Mouse (Mus musculus) kidney, postnatal 14 days (tissue): ENCODE measurements around the gene Tbr1.

Source experiments
- DNase-seq: peaks from one replicate; pipeline ENCODE4 v3.0.0; 2022; ENCODE audit warnings: mixed read lengths

Tbr1 gene

DNA sequence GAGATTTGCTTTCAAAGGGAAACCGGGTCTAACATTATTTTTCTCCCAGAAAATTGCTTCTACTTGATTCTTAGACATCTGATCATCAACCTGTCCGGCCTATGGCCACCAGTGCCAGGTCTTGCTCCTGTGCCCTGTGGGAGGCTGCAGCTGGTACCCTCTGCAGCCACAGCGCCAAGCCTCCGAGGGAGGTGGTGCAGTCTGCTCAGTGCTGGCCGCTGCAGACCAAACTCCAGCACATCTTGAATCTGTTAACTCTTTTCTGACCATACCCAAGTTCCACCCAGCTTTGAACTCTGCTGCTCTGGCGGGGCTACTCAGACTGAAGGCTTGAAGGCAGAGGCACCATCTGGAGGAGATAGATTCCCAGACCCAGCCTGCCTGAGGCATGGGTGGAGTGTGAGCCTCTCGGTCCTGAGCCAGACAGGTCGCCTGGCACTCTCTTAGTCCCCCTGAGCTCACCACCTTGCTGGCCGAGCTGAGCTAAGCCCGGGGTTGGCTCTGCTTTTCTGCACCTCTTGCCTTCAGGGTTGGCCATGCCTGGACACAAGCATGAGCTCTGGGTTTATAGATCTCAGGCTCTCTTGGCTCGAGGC lies at the start of gene Tbr1:
Gene Tbr1 (plus strand): TSS at position 275 of the 596 bp plus-strand sequence.
- no peak for DNase-seq

DNA sequence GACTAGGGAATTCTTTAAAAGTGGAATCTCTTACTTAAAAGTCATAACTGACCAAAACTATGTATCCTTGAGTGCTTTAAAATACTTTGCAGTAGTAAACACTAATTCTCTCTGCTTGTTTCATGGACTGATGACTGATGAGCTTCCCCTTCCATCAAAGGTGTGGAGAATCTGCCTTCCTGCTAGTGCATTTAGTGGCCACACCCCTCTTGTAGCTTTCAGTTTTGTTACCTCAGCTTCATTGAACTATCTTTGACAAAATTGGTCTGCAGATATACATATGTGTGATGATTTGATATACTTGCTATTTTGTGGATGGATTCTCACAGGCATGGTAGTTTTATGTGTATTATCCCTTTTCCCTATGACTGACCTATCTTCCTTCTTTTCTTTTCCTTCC lies 47.7 kb upstream of the Tbr1 start:
- no peak for DNase-seq

DNA sequence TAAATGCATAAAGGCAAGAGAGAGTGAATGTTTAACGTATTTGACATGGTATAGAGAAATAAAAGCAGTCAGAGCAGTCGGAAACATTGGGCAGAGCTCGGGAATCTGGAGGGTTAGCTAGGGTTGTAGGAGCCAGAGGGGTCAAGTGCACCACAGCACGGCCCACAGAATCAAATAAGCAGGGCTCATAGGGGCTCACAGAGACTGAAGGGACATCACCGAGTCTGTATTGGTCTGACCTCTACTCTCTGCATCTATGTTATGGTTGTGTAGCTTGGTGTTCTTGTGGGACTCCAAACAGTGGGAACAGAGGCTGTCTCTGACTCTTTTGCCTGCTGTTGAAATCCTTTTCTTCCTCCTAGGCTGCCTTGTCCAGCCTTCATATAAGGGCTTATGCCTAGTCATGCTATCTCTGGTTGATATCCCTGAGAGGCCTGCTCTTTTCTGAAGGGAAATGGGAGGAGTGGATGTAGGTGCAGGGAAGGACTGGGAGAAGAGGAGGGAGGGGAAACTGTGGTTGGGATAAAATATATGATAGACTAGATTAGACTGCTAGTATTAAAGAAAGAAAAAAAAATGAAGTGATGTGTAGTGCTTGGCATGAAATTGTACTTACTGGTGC lies 43.4 kb upstream of the Tbr1 start:
- DNase-seq: no peak

GRCm38 (mm10) chr2:61760044-61760443 lies 42.7 kb upstream of the Tbr1 start:
- DNase-seq: no peak

DNA sequence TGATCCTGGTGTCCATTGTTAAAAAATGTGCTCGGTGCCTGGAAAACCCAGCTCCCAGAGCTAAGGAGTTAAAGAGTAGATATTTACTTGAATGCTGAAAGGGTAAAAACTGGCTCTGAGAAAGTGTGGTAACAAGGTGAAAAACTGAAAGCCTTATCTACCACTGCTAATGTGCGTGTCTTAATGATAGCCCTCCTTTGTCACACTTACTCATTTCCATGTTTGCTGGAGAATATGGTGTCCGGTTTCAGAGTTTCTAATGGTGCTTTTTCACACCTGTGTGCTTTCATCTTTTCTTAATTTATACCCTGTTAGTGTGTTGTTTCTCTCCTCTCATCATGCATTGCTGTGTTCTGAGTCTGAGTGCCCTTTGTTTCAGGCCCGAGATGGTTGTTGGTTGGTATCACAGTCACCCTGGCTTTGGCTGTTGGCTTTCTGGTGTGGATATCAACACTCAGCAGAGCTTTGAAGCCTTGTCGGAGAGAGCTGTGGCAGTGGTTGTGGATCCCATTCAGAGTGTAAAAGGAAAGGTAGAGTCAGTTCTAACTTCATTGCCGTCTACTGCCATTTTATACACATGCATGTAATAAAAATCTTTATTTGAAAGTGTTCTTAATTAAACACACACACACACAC lies 38.1 kb upstream of the Tbr1 start:
- DNase-seq: no peak

GRCm38 (mm10) chr2:61765526-61765925 lies 37.2 kb upstream of the Tbr1 start:
- no peak for DNase-seq

DNA sequence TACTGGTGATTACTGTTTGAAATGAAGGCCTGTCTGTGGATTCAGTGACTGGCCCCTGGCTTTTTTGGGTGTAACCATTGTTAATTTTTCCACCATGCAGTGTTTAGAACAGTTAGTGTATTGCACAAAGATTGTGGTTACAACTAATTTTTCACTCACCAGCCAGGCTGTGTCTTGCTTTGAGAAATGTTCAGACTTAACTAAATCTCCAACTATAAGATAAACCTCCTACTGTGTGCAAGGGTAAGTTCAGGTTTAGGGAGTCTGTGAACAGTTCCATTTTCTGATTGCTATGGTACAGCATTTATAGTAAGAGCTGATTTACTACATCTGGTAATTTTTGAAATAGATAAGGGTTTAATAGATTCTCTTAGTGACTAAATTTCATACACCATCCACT lies 21.9 kb upstream of the Tbr1 start:
- no peak for DNase-seq

GRCm38 (mm10) chr2:61794960-61795359 lies 7.8 kb upstream of the Tbr1 start:
- no peak for DNase-seq

DNA sequence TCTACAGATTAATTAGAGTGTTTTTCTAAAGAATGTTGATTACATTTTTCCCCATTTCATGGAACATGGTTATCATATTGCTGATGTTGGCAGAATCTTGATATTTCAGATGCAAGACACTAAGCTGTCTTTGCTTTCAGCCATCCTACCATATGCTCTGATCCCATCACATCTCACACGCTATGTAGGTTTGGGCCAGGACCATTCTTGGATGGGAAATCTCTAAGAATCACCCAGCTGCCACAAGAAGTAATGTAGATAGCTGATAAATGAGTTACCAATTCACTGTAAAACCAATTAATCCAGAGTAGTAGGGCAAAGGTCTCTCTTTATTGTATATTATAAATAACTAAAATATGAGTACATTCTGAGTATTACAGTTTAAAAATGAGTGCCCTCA lies 4.7 kb upstream of the Tbr1 start:
- DNase-seq: no peak

DNA sequence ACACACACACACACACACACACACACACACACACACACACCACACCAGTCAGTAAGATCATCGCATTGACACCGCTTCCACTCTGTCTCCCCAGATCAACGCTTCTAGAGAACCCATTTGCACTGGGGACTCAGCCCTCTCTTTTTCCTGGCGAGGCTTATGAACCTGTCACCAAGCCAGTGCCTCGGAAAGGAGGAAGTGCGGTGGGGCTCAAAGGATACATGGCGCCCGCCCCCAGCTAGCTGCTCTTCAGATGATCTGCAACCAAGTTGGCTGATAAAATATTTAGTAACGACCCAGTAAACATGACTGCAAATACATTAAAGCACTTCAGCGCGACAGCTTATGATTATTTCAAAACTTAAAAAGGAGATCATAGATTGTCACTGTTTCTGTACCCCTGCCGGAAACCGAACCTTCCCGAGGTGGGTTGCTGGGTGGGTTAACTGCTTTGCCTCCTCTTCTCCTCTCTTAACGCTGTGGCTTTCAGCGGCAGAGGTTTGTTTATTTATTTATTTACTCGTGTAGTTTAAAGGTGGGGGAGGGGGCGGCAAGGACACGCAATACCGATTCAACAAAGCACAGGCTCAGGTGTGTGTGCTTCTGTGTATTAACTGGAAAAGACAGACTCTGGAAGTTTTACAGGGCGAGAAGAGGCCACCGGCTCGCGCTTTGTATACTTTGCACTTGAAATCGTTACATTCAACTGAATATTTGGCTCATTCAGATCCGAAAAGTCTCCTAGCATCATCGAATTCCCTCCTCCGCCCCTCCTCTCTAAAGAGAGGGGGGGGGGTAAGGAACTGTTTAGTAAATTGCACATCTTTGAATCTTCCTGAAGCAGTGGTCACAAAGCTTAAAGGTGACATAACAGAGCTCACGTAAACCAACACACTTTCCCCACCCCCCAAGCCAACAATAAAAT lies 975 bp downstream of the Tbr1 start:
- no peak for DNase-seq

DNA sequence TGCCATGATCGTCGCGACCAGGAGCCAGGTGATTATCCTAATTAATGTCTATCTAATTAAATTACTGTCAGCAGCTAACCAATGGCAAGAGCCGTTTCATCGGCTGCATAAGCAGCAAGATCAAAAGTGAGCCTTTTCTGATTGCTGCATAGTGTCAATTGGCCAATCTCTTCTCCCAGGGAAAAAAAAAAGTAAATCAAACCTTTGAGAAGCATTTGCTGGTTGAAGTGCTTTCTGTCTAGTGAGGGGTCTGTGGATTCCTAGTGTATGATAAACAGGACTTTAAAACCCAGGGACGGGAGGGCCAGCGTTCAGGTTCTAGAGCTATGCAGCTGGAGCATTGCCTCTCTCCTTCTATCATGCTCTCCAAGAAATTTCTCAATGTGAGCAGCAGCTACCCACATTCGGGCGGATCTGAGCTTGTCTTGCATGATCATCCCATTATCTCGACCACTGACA lies 1.7 kb downstream of the Tbr1 start:
- DNase-seq: no peak

GRCm38 (mm10) chr2:61804841-61805540 lies 2.3 kb downstream of the Tbr1 start:
- DNase-seq: peak; percentile 6

DNA sequence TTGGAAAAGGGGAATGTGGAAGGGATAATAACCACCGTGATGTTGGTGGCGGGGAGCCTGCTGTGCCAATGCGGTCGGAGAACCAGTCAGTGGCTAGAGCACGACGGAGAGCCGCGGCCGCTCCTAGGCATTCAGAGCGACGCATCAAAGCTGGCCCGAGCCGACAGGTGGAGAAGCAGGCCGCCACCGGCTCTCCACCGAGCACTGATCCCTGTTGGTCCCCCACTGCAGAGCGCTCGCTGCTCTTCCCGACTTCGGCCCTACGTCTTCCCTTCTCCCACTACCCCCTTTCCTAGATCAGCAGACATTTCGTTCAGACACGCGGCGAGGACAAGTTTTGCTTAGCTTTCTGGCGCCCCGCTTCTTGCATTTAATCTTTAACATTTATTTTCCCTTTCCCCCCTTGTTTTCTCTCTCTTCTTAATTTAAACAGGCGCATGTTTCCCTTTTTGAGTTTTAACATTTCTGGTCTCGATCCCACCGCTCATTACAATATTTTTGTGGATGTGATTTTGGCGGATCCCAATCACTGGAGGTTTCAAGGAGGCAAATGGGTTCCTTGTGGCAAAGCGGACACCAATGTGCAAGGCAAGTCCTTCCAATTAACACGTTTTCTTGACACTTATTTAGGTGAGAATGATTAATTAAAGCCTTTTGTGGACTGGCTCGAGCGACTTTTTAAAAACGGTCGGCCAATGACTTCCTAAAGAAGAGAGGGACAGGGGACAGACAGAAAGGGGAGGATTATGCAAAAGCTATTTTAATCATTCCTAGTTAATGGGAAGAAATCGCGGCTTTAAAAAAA lies 3.0 kb downstream of the Tbr1 start:
- DNase-seq: peak; percentile 9

- DNase-seq: no peak
These were observed 3.7 kb downstream of the Tbr1 start for GRCm38 (mm10) chr2:61806346-61806825.

DNA sequence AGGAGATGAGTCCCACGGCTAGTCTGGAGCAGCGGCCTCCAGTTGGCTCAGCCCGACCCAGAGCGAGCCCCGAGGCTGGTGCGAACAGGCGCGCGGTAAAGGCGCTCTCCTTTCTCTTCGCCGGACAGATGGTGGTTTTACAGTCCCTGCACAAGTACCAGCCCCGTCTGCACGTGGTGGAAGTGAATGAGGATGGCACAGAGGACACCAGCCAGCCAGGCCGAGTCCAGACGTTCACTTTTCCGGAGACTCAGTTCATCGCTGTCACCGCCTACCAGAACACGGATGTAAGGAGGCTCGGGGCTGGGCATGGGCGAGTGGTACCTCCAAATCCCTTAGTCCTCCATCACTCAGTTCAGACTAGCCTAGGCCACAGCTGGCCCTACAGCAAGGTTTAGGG lies 4.4 kb downstream of the Tbr1 start:
- DNase-seq: peak; percentile 6

DNA sequence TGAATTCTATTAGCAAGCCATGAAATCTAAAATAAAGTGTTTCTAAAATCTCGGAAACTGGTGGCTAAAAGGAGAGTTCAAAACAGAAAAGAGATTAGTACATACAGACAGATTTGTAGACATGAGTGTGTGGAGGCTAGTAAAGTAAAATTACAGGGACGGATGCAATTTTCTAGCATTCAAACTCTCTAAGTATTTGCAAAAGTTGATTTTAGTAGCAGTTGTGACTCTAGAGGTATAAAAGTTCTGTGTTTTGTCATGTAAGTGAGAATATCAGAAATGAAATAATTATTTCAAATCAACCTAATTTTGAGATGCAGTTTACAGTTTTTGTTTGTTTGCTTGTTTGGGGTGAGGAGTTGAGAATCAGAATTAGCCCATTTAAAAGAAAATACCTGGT lies 5.1 kb downstream of the Tbr1 start:
- no peak for DNase-seq

- DNase-seq: no peak
These were observed 6.0 kb downstream of the Tbr1 start for GRCm38 (mm10) chr2:61808776-61809175.

DNA sequence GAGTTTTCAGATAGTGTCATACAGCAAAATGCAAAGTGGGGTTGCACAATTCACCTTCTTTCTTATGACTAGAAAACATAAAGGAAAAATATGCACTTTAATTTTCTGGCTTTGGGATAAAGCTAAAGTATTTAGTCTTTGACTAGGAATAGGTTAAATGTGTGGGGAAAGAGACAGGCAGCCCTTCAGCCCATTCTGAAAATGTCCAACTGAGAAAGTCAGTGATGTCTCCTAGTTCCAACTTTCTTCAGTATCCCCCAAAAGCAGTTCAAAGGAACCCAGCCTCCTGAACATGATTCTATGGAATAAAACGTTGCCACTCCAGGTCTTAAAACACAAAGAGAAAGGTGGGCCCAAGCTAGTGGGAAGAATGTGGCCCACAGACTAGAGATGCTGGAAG lies 6.7 kb downstream of the Tbr1 start:
- no peak for DNase-seq

- no peak for DNase-seq
These were observed 8.0 kb downstream of the Tbr1 start for GRCm38 (mm10) chr2:61810751-61811150.

GRCm38 (mm10) chr2:61811163-61811506 lies 8.4 kb downstream of the Tbr1 start:
- no peak for DNase-seq

- DNase-seq: peak; percentile 54
These were observed 9.0 kb downstream of the Tbr1 start for GRCm38 (mm10) chr2:61811507-61812421.
